Mouse (Mus musculus): Measurements from ENCODE around the gene Kmt2c. TPM values are rescaled to one million over a fixed set of nuclear protein-coding genes. Genes with fewer than 3 reads are reported as not detected.

The Kmt2c gene
- polyA plus RNA-seq, 1 experiment from 2014 or later: 7.6 TPM

DNA sequence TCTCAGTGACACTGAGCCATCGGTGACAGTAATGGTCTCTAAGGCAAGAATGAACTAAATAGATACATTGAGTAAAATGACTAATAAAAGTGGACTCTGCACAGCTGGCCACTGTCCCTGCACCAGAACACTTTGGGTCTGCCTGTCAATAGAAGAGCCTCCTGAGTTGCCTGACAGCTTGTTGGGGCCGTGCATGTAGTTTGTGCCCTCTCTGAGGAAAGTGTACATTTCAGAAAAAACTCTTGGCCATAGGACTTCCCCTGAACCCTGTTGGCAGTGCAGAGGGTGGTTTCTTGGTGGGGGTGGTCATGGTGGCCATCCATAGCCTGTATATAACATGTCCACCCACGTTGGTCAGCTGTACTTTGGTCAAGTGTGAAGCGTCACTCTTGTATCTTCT is 244.1 kb downstream of the Kmt2c start:
- WGBS: 94% methylated on average over 4 of the region's 4 CpGs
- Histone ChIP-seq H3K36me3 (ENCODE audit: control insufficient read depth, insufficient read depth, low read length) (peaks cover 28% of the 10 kb centered on the region), H3K9ac (ENCODE audit: low read length) (no peak overlapping the region), H3K4me2 (replicated peaks; ENCODE audit: low read depth) (no peak overlapping the region), H3K27me3 (ENCODE audit: control insufficient read depth, insufficient read depth, low read length) (no peaks in the 10 kb centered on the region), H3K9me3 (ENCODE audit: control insufficient read depth, low read length) (no peaks in the 10 kb centered on the region), H3K27ac (replicated peaks) (no peak overlapping the region), H3K4me1 (replicated peaks; ENCODE audit: control insufficient read depth, insufficient read depth) (no peaks in the 10 kb centered on the region), H3K4me3 (ENCODE audit: low read depth, low read length) (no peak overlapping the region)
- TF ChIP-seq CTCF (IDR thresholded peaks at IDR 0.05; ENCODE audit: low read depth) (no peak), EP300 (optimal IDR thresholded peaks at IDR 0.05) (no peak)
- ATAC-seq (ENCODE audit: low FRiP score, low TSS enrichment): no peak
- DNase-seq (ENCODE audit: low spot score): no peak

GRCm38 (mm10) chr5:25252825-25253544 is 245.6 kb downstream of the Kmt2c start:
- Histone ChIP-seq H3K27me3 (ENCODE audit: control insufficient read depth, insufficient read depth, low read length) (no peaks in the 10 kb centered on the region), H3K4me1 (replicated peaks; ENCODE audit: control insufficient read depth, insufficient read depth) (no peaks in the 10 kb centered on the region), H3K4me3 (ENCODE audit: low read depth, low read length) (no peak overlapping the region), H3K4me2 (replicated peaks; ENCODE audit: low read depth) (no peak overlapping the region), H3K9ac (ENCODE audit: low read length) (no peak overlapping the region), H3K36me3 (ENCODE audit: control insufficient read depth, insufficient read depth, low read length) (peaks cover 28% of the 10 kb centered on the region), H3K27ac (replicated peaks) (peak overlapping the region; percentile 74), H3K9me3 (ENCODE audit: control insufficient read depth, low read length) (no peaks in the 10 kb centered on the region)
- DNase-seq (ENCODE audit: low spot score) (peak; percentile 61), ATAC-seq (ENCODE audit: low FRiP score, low TSS enrichment) (peak; percentile 81)
- WGBS: 73% methylated on average over 8 of the region's 8 CpGs
- TF ChIP-seq EP300 (optimal IDR thresholded peaks at IDR 0.05) (no peak), CTCF (IDR thresholded peaks at IDR 0.05; ENCODE audit: low read depth) (no peak)

GRCm38 (mm10) chr5:25252423-25252822 is 246.2 kb downstream of the Kmt2c start:
- Histone ChIP-seq H3K4me1 (replicated peaks; ENCODE audit: control insufficient read depth, insufficient read depth) (no peaks in the 10 kb centered on the region), H3K27me3 (ENCODE audit: control insufficient read depth, insufficient read depth, low read length) (no peaks in the 10 kb centered on the region), H3K9me3 (ENCODE audit: control insufficient read depth, low read length) (no peaks in the 10 kb centered on the region), H3K9ac (ENCODE audit: low read length) (no peak overlapping the region), H3K4me3 (ENCODE audit: low read depth, low read length) (no peak overlapping the region), H3K4me2 (replicated peaks; ENCODE audit: low read depth) (no peak overlapping the region), H3K36me3 (ENCODE audit: control insufficient read depth, insufficient read depth, low read length) (peaks cover 28% of the 10 kb centered on the region), H3K27ac (replicated peaks) (peak overlapping the region; percentile 56)
- peak; percentile 46 for DNase-seq (ENCODE audit: low spot score)
- peak; percentile 81 for ATAC-seq (ENCODE audit: low FRiP score, low TSS enrichment)
- 53% methylated on average over 2 of the region's 2 CpGs for WGBS
- TF ChIP-seq EP300 (optimal IDR thresholded peaks at IDR 0.05) (no peak), CTCF (IDR thresholded peaks at IDR 0.05; ENCODE audit: low read depth) (no peak)

DNA sequence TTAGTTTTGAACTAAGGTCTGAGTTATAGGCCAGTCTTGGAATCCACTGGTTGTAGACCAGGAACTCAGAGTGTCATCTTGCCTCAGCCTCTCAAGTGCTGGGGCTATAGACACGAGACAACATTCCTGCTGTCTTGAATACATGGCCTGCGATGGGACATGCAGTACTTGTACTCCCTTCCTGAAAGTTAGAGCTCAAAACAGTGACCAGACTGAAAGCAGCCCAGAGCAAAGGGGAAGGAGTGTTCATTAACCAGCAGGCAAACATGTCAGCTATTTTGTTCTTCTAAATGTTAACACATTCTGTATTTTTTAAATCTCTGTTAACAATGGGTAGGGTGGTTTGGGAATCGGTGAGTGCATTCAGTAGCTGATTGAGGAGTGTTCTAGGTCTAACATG is 251.5 kb downstream of the Kmt2c start:
- TF ChIP-seq EP300 (optimal IDR thresholded peaks at IDR 0.05) (no peak), CTCF (IDR thresholded peaks at IDR 0.05; ENCODE audit: low read depth) (no peak)
- no peak overlapping the region for H3K9ac ChIP-seq (ENCODE audit: low read length)

DNA sequence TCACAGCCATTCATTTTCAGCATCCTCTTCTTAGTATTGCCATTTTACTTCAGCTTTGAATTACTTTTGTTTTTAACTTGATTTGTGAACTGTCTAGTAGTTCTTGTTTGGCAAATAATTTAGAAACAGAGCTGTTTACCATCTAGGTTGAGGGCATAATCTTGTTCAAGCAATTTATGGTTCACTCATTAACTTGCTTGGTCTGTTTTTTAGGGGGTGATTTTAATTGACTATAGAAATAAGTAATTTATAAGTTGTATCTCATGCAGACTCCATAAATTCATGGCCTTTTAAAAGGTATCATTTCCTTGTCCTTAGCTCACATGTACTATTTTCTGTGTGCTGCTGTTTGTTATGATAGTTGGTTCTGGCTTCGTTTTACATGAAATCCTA is 252.1 kb downstream of the Kmt2c start:
- Histone ChIP-seq H3K9me3 (ENCODE audit: control insufficient read depth, low read length) (no peaks in the 10 kb centered on the region), H3K9ac (ENCODE audit: low read length) (no peak overlapping the region), H3K36me3 (ENCODE audit: control insufficient read depth, insufficient read depth, low read length) (peaks cover 6% of the 10 kb centered on the region), H3K27ac (replicated peaks) (no peak overlapping the region), H3K4me3 (ENCODE audit: low read depth, low read length) (no peak overlapping the region), H3K4me2 (replicated peaks; ENCODE audit: low read depth) (no peak overlapping the region), H3K27me3 (ENCODE audit: control insufficient read depth, insufficient read depth, low read length) (no peaks in the 10 kb centered on the region), H3K4me1 (replicated peaks; ENCODE audit: control insufficient read depth, insufficient read depth) (0 out of 2 replicates have a peak, but pooled peaks cover 2% of the 10 kb centered on the region)
- TF ChIP-seq CTCF (IDR thresholded peaks at IDR 0.05; ENCODE audit: low read depth): no peak
- no peak for TF ChIP-seq EP300 (optimal IDR thresholded peaks at IDR 0.05)
- ATAC-seq (ENCODE audit: low FRiP score, low TSS enrichment) (no peak), DNase-seq (ENCODE audit: low spot score) (no peak)
- 42% methylated on average over 1 of the region's 1 CpGs for WGBS

More for the DNA sequence above, 251.5 kb downstream of the Kmt2c start:
- 0 out of 2 replicates have a peak, but pooled peaks cover 2% of the 10 kb centered on the region for H3K4me1 ChIP-seq (replicated peaks; ENCODE audit: control insufficient read depth, insufficient read depth)
- no peak overlapping the region for H3K4me3 ChIP-seq (ENCODE audit: low read depth, low read length)
- H3K9me3 ChIP-seq (ENCODE audit: control insufficient read depth, low read length): no peaks in the 10 kb centered on the region
- H3K36me3 ChIP-seq (ENCODE audit: control insufficient read depth, insufficient read depth, low read length): peaks cover 12% of the 10 kb centered on the region
- no peak for ATAC-seq (ENCODE audit: low FRiP score, low TSS enrichment)
- WGBS: 62% methylated on average over 3 of the region's 3 CpGs
- DNase-seq (ENCODE audit: low spot score): no peak
- H3K27me3 ChIP-seq (ENCODE audit: control insufficient read depth, insufficient read depth, low read length): no peaks in the 10 kb centered on the region
- no peak overlapping the region for H3K27ac ChIP-seq (replicated peaks)
- H3K4me2 ChIP-seq (replicated peaks; ENCODE audit: low read depth): no peak overlapping the region

DNA sequence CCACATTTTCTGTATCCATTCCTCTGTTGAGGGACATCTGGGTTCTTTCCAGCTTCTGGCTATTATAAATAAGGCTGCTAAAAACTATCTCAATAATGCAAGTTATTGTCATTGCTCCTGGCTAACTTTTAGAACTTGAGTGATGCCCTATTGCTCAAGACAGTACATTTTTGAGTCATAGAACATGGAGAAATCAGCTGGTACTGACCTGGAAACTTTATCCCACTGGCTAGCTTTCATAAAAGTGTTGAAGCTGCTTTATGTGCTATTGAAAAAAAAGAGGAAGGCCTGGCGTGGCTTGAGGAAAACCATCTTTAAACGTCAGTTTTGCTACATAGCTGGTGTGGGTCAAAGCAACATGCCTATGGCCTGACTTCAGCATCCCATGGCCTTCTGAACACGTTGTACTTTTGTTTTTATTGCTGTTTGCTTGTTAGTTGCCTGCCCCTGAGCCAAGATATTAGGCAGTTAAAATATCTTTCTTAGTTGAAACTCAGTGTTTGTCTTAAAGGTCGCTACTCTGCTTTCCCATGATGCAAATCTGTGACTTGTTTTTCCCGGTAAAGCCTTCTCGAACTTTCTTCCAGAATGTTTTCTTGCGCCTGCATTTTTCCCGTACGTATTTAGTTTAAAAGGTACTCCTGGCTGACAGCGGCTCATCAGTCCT is 252.6 kb downstream of the Kmt2c start:
- Histone ChIP-seq H3K9ac (ENCODE audit: low read length) (no peak overlapping the region), H3K4me3 (ENCODE audit: low read depth, low read length) (no peak overlapping the region), H3K9me3 (ENCODE audit: control insufficient read depth, low read length) (no peaks in the 10 kb centered on the region), H3K36me3 (ENCODE audit: control insufficient read depth, insufficient read depth, low read length) (peaks cover 1% of the 10 kb centered on the region; the same call in 1 of the 2 replicates), H3K27ac (replicated peaks) (no peak overlapping the region), H3K4me2 (replicated peaks; ENCODE audit: low read depth) (no peak overlapping the region), H3K27me3 (ENCODE audit: control insufficient read depth, insufficient read depth, low read length) (no peaks in the 10 kb centered on the region), H3K4me1 (replicated peaks; ENCODE audit: control insufficient read depth, insufficient read depth) (0 out of 2 replicates have a peak, but pooled peaks cover 2% of the 10 kb centered on the region)
- TF ChIP-seq CTCF (IDR thresholded peaks at IDR 0.05; ENCODE audit: low read depth) (no peak), EP300 (optimal IDR thresholded peaks at IDR 0.05) (no peak)
- DNase-seq (ENCODE audit: low spot score) (no peak), ATAC-seq (ENCODE audit: low FRiP score, low TSS enrichment) (no peak)
- 83% methylated on average over 10 of the region's 10 CpGs for WGBS

Data from stomach, postnatal 0 days (tissue).